Comparison of ENCODE assay signal across 7 mouse cellular contexts in the genomic region with DNA sequence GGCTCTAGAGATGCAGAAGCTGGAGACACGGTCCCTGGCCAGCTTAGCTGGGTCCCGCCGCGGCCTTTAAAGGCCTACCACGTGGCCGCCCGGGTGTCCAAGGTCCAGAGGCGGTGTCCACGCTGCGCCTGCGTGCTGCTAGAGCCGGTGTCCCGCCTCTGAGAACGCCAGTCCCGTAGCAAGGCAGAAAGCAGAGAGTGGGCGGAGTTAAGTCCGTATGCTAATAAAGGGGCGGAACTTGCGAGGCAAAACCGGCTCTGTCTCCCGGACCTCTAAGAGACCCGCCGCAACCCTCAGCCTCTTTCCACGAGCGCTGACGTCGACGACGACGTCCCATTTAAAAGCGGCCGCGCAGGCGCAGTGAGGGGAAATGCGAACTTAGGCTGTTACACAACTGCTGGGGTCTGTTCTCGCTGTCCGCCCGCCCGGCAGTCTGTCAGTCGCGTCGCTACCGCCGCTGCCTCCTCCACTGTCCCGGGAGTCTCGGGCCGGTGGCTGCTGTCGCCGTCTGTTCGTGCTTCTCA. TPM values are rescaled to one million over a fixed set of nuclear protein-coding genes. Genes with fewer than 3 reads are reported as not detected.
DNase-seq lines count a peak whose midpoint lies in the region; ATAC-seq lines count a peak whose summit lies in the region.

A gene (plus strand): TSS at position 275 of the 524 bp plus-strand sequence.

- H3K4me2 ChIP-seq in embryonic facial prominence, embryonic 11.5 days (ENCODE audit: low read depth, low read length) = peak within 1 kb of the TSS; percentile 43
- peak within 1 kb of the TSS; percentile 84 for H3K4me2 ChIP-seq in midbrain, embryonic 13.5 days (replicated peaks)

- no peaks in the 10 kb centered on the region for H3K4me1 ChIP-seq in embryonic facial prominence, embryonic 11.5 days (ENCODE audit: control insufficient read depth, insufficient read depth, low read length)
- peaks cover 23% of the 10 kb centered on the region for H3K4me1 ChIP-seq in limb, embryonic 10.5 days
- peaks cover 27% of the 10 kb centered on the region for H3K4me1 ChIP-seq in midbrain, embryonic 13.5 days (replicated peaks)

- under 1% methylated on average over 50 of the region's 50 CpGs for WGBS in embryonic facial prominence, embryonic 11.5 days
- WGBS in limb, embryonic 10.5 days = under 1% methylated on average over 50 of the region's 50 CpGs
- under 1% methylated on average over 50 of the region's 50 CpGs for whole genome bisulfite sequencing in midbrain, embryonic 13.5 days

- H3K9me3 ChIP-seq in embryonic facial prominence, embryonic 11.5 days (replicated peaks; ENCODE audit: control insufficient read depth, low read length) = no peaks in the 10 kb centered on the region
- no peaks in the 10 kb centered on the region for H3K9me3 ChIP-seq in limb, embryonic 10.5 days (replicated peaks)
- H3K9me3 ChIP-seq in midbrain, embryonic 13.5 days = no peaks in the 10 kb centered on the region

- no peaks in the 10 kb centered on the region for H3K27me3 ChIP-seq in embryonic facial prominence, embryonic 11.5 days (ENCODE audit: control insufficient read depth, insufficient read depth, low read length)
- no peaks in the 10 kb centered on the region for H3K27me3 ChIP-seq in limb, embryonic 10.5 days (ENCODE audit: low read depth, poor library complexity, severe bottlenecking)
- no peaks in the 10 kb centered on the region for H3K27me3 ChIP-seq in midbrain, embryonic 13.5 days

- peak; percentile 99 for DNase-seq in adrenal gland, postnatal 14 days
- peak; percentile 100 for DNase-seq in embryonic facial prominence, embryonic 11.5 days (ENCODE audit: low spot score)
- peak; percentile 100 for DNase-seq in kidney, adult 11 months
- peak; percentile 99 for DNase-seq in limb, embryonic 10.5 days (ENCODE audit: low spot score)
- peak; percentile 95 for DNase-seq in spleen, adult 12 weeks (ENCODE audit: low spot score)

- H3K27ac ChIP-seq in embryonic facial prominence, embryonic 11.5 days (replicated peaks; ENCODE audit: low read depth, low read length) = peak within 1 kb of the TSS; percentile 95
- H3K27ac ChIP-seq in limb, embryonic 10.5 days = peak within 1 kb of the TSS; percentile 100
- peak within 1 kb of the TSS; percentile 100 for H3K27ac ChIP-seq in midbrain, embryonic 13.5 days

- H3K4me3 ChIP-seq in embryonic facial prominence, embryonic 11.5 days (ENCODE audit: low read depth, low read length) = peak within 1 kb of the TSS; percentile 99
- H3K4me3 ChIP-seq in limb, embryonic 10.5 days = peak within 1 kb of the TSS; percentile 99
- peak within 1 kb of the TSS; percentile 86 for H3K4me3 ChIP-seq in midbrain, embryonic 13.5 days (replicated peaks)

- ATAC-seq in embryonic facial prominence, embryonic 11.5 days (replicated peaks; ENCODE audit: insufficient number of reproducible peaks, low FRiP score, low TSS enrichment, low read depth) = peak; percentile 97
- ATAC-seq in granulocyte monocyte progenitor cell, adult 5-6 weeks (replicated peaks; ENCODE audit: poor library complexity, severe bottlenecking) = peak; percentile 89
- ATAC-seq in midbrain, embryonic 13.5 days = peak; percentile 97

- no peaks in the 10 kb centered on the region for H3K36me3 ChIP-seq in embryonic facial prominence, embryonic 11.5 days (replicated peaks; ENCODE audit: control insufficient read depth, insufficient read depth, low read depth, low read length)
- peaks cover 13% of the 10 kb centered on the region; the same call in 1 of the 2 replicates for H3K36me3 ChIP-seq in limb, embryonic 10.5 days
- H3K36me3 ChIP-seq in midbrain, embryonic 13.5 days = no peaks in the 10 kb centered on the region

- H3K9ac ChIP-seq in embryonic facial prominence, embryonic 11.5 days (replicated peaks; ENCODE audit: low read length) = peak within 1 kb of the TSS; percentile 100
- H3K9ac ChIP-seq in midbrain, embryonic 13.5 days (replicated peaks) = peak within 1 kb of the TSS; percentile 100

RNA-seq across cellular contexts. Expression of the gene that starts here (rescaled TPM):
- total RNA-seq in adrenal gland, postnatal 14 days (2021) = 86.3 and 97.6 TPM in 2 replicates
- 99.6 and 113 TPM in 2 replicates for polyA plus RNA-seq in embryonic facial prominence, embryonic 11.5 days (2014; fragmentation: Nextera tagmentation; extraction: Ambion mirVana)
- total RNA-seq in granulocyte monocyte progenitor cell, adult 5-6 weeks (2014; fragmentation: Nextera tagmentation) = 85.0 and 98.9 TPM in 2 replicates
- 154 and 157 TPM in 2 replicates for total RNA-seq in granulocyte monocyte progenitor cell, adult 5-6 weeks (2017)
- 96.6 and 107 TPM in 2 replicates for polyA plus RNA-seq in limb, embryonic 10.5 days (2016; fragmentation: Nextera tagmentation; extraction: Ambion mirVana)
- 115 and 116 TPM in 2 replicates for polyA plus RNA-seq in midbrain, embryonic 13.5 days (2015; fragmentation: Nextera tagmentation; extraction: Ambion mirVana)

Comparison
In these comparisons a context has a peak if more than half of its experiments do, and no peak if none do; other contexts are left out.
1. Peak in every context shown above with its lines: DNase-seq, ATAC-seq, H3K4me3 ChIP-seq and H3K27ac ChIP-seq.